ENCODE assay signal across 23 mouse cellular contexts in the genomic region with DNA sequence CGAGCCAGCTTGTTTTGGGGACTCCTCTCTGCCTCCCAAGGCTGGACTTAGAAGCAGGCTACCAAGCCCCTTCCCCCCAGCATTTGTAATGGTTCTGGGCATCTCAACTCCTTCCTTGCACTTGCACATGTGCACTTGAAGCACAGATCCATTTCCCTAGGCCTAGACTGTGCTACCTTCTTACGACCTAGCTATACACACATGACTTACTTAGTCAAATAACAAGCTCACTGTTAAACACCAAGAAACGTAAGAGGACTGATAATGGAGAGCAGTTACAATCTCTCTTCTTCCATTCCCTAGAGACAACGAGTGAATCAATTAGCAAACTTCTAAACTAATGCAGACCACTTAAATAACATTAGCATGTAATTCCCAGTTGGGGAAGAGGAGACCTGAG.
DNase-seq lines count a peak whose midpoint lies in the region; ATAC-seq and TF ChIP-seq lines count a peak whose summit lies in the region.
"Had no signal": no experiment of that assay in that cellular context is flagged by ENCODE, and none has a peak within 500 bp of the region (broad histone marks: within the 10 kb centered on the region; RNA-seq: fewer than 3 reads in every experiment).

No protein-coding gene starts in this region.

- no peak for DNase-seq in hindbrain, embryonic 14.5 days (ENCODE audit: low spot score)
- no peak for DNase-seq in layer of hippocampus, adult 2 months (ENCODE audit: low spot score in 2 of 2)
- DNase-seq in layer of hippocampus, postnatal 36 days, result no peak
- DNase-seq in cerebellum, adult 8-10 months, result no peak
- DNase-seq: adrenal gland, postnatal 10 days; adrenal gland, postnatal 36 days; cerebellum, adult 18-20 months; cerebellum, adult 9-11 months; cerebellum, postnatal 25 days; gastrocnemius, postnatal 25 days; heart, adult 18-20 months; heart, postnatal 10 days; heart, postnatal 36 days had no signal

- ATAC-seq in hindbrain, embryonic 13.5 days (ENCODE audit: low FRiP score), result no peak
- no peak for ATAC-seq in hindbrain, embryonic 14.5 days (ENCODE audit: low FRiP score)
- no peak for ATAC-seq in neural tube, embryonic 15.5 days (ENCODE audit: low FRiP score)
- ATAC-seq: forebrain, embryonic 14.5 days; intestine, embryonic 15.5 days; Patski had no signal

- H3K27me3 ChIP-seq in hindbrain, embryonic 13.5 days, result no peaks in the 10 kb centered on the region
- H3K27me3 ChIP-seq in hindbrain, embryonic 14.5 days (ENCODE audit: control insufficient read depth, insufficient read depth, low read length), result no peaks in the 10 kb centered on the region
- H3K27me3 ChIP-seq in neural tube, embryonic 15.5 days (replicated peaks), result no peaks in the 10 kb centered on the region
- H3K27me3 ChIP-seq: embryonic facial prominence, embryonic 15.5 days; heart, embryonic 12.5 days; heart, embryonic 15.5 days; hindbrain, embryonic 12.5 days; intestine, embryonic 15.5 days had no signal

- peaks cover 27% of the 10 kb centered on the region for H3K4me1 ChIP-seq in hindbrain, embryonic 13.5 days (replicated peaks)
- peaks cover 20% of the 10 kb centered on the region for H3K4me1 ChIP-seq in hindbrain, embryonic 14.5 days (replicated peaks; ENCODE audit: control insufficient read depth, insufficient read depth, low read length)
- peaks cover 17% of the 10 kb centered on the region for H3K4me1 ChIP-seq in neural tube, embryonic 15.5 days
- H3K4me1 ChIP-seq: heart, embryonic 15.5 days; intestine, embryonic 15.5 days had no signal

- H3K4me3 ChIP-seq in hindbrain, embryonic 13.5 days, result no peak overlapping the region
- H3K4me3 ChIP-seq in hindbrain, embryonic 14.5 days (replicated peaks; ENCODE audit: low read length), result no peak overlapping the region
- H3K4me3 ChIP-seq in layer of hippocampus, adult 2 months, result no peak overlapping the region
- H3K4me3 ChIP-seq in neural tube, embryonic 15.5 days (replicated peaks), result no peak overlapping the region
- H3K4me3 ChIP-seq: embryonic facial prominence, embryonic 12.5 days; embryonic facial prominence, embryonic 15.5 days; heart, embryonic 12.5 days; heart, embryonic 15.5 days; hindbrain, embryonic 12.5 days; intestine, embryonic 15.5 days had no signal

- H3K4me2 ChIP-seq in hindbrain, embryonic 13.5 days, result no peak overlapping the region
- no peak overlapping the region for H3K4me2 ChIP-seq in hindbrain, embryonic 14.5 days (replicated peaks)
- no peak overlapping the region for H3K4me2 ChIP-seq in neural tube, embryonic 15.5 days
- H3K4me2 ChIP-seq: embryonic facial prominence, embryonic 12.5 days; embryonic facial prominence, embryonic 15.5 days; heart, embryonic 12.5 days; heart, embryonic 15.5 days; hindbrain, embryonic 12.5 days; intestine, embryonic 15.5 days had no signal

- 0 out of 2 replicates have a peak overlapping the region, but pooled peaks have one; percentile 45 for H3K27ac ChIP-seq in hindbrain, embryonic 13.5 days
- H3K27ac ChIP-seq in hindbrain, embryonic 14.5 days, result no peak overlapping the region
- peak overlapping the region; percentile 23 for H3K27ac ChIP-seq in layer of hippocampus, adult 2 months
- peak overlapping the region; percentile 46 for H3K27ac ChIP-seq in neural tube, embryonic 15.5 days (replicated peaks)
- H3K27ac ChIP-seq: embryonic facial prominence, embryonic 12.5 days; embryonic facial prominence, embryonic 15.5 days; heart, embryonic 15.5 days; hindbrain, embryonic 12.5 days; intestine, embryonic 15.5 days had no signal

- H3K9me3 ChIP-seq in hindbrain, embryonic 13.5 days, result no peaks in the 10 kb centered on the region
- no peaks in the 10 kb centered on the region for H3K9me3 ChIP-seq in hindbrain, embryonic 14.5 days (ENCODE audit: control insufficient read depth, low read length)
- no peaks in the 10 kb centered on the region for H3K9me3 ChIP-seq in neural tube, embryonic 15.5 days (replicated peaks)
- H3K9me3 ChIP-seq: embryonic facial prominence, embryonic 12.5 days; embryonic facial prominence, embryonic 15.5 days; heart, embryonic 12.5 days; heart, embryonic 15.5 days; hindbrain, embryonic 12.5 days; intestine, embryonic 15.5 days had no signal

- no peak overlapping the region for H3K9ac ChIP-seq in hindbrain, embryonic 13.5 days
- no peak overlapping the region for H3K9ac ChIP-seq in hindbrain, embryonic 14.5 days
- H3K9ac ChIP-seq in neural tube, embryonic 15.5 days (replicated peaks), result no peak overlapping the region
- H3K9ac ChIP-seq: embryonic facial prominence, embryonic 12.5 days; embryonic facial prominence, embryonic 15.5 days; heart, embryonic 12.5 days; heart, embryonic 15.5 days; hindbrain, embryonic 12.5 days; intestine, embryonic 15.5 days had no signal

- 71% methylated on average over 4 of the region's 4 CpGs for WGBS in hindbrain, embryonic 13.5 days
- WGBS in hindbrain, embryonic 14.5 days, result 73% methylated on average over 4 of the region's 4 CpGs
- WGBS in neural tube, embryonic 15.5 days, result 64% methylated on average over 4 of the region's 4 CpGs

- H3K36me3 ChIP-seq in hindbrain, embryonic 13.5 days, result no peaks in the 10 kb centered on the region
- no peaks in the 10 kb centered on the region for H3K36me3 ChIP-seq in hindbrain, embryonic 14.5 days (replicated peaks; ENCODE audit: control insufficient read depth, insufficient read depth)
- no peaks in the 10 kb centered on the region for H3K36me3 ChIP-seq in neural tube, embryonic 15.5 days
- H3K36me3 ChIP-seq: embryonic facial prominence, embryonic 12.5 days; embryonic facial prominence, embryonic 15.5 days; heart, embryonic 12.5 days; heart, embryonic 15.5 days; hindbrain, embryonic 12.5 days; intestine, embryonic 15.5 days had no signal

- TF ChIP-seq CTCF in layer of hippocampus, adult 2 months (conservative IDR thresholded peaks at IDR 0.05), result no peak
